Mouse (Mus musculus) heart, postnatal 0 days (tissue): ENCODE measurements around the gene Csnk2b. TPM values are rescaled to one million over a fixed set of nuclear protein-coding genes. Genes with fewer than 3 reads are reported as not detected.

Experiments used
- ATAC-seq: fragments of 200-750 bp; cut with Nextera tagmentation; 2 replicates; pipeline ENCODE4 v1.8.0; 2017; ENCODE audit warnings: low read depth, moderate number of reproducible peaks, moderate library complexity; ENCODE audit not compliant: insufficient read depth
- DNase-seq: peaks from one replicate; pipeline ENCODE4 v3.0.0-alpha.2; 2016; ENCODE audit warnings: low spot score
- H3K27ac ChIP-seq: fragments of 300-500 bp; sonication (generic); 2 replicates; pipeline ENCODE4 v1.5.1; 2014; ENCODE audit warnings: low read depth, mild to moderate bottlenecking
- H3K27me3 ChIP-seq: fragments of 300-500 bp; sonication (generic); 2 replicates; pipeline ENCODE4 v1.6.1; 2014; ENCODE audit warnings: low read length, mixed read lengths; ENCODE audit not compliant: control insufficient read depth, insufficient read depth
- H3K36me3 ChIP-seq: fragments of 300-500 bp; sonication (generic); replicated peaks from 2 replicates; pipeline ENCODE4 v1.6.1; 2014; ENCODE audit warnings: low read length, mixed read lengths; ENCODE audit not compliant: control insufficient read depth, insufficient read depth
- H3K4me1 ChIP-seq: fragments of 300-500 bp; sonication (generic); 2 replicates; pipeline ENCODE4 v1.6.1; 2014; ENCODE audit warnings: antibody characterized with exemption; ENCODE audit not compliant: control insufficient read depth, insufficient read depth
- H3K4me2 ChIP-seq: fragments of 300-500 bp; sonication (generic); 2 replicates; pipeline ENCODE4 v1.6.1; 2014; ENCODE audit warnings: low read depth, mild to moderate bottlenecking, low read length, moderate library complexity
- H3K4me3 ChIP-seq: fragments of 300-500 bp; sonication (generic); 2 replicates; pipeline ENCODE4 v1.5.1; 2014; ENCODE audit warnings: low read depth, low read length
- H3K9ac ChIP-seq: fragments of 300-500 bp; sonication (generic); replicated peaks from 2 replicates; pipeline ENCODE4 v1.6.1; 2014; ENCODE audit warnings: low read depth, low read length, mixed read lengths
- H3K9me3 ChIP-seq: fragments of 300-500 bp; sonication (generic); replicated peaks from 2 replicates; pipeline ENCODE4 v1.6.1; 2016; ENCODE audit warnings: low read length; ENCODE audit not compliant: control insufficient read depth
- CTCF ChIP-seq: IDR thresholded peaks from 2 replicates; pipeline ENCODE4 v1.5.1; 2016; ENCODE audit warnings: antibody characterized with exemption, control low read depth, low read depth
- EP300 ChIP-seq: IDR thresholded peaks from 2 replicates; pipeline ENCODE4 v1.6.1; 2016; ENCODE audit warnings: antibody characterized with exemption, low read depth
- WGBS: fragments of 180-500 bp; shearing (Covaris S2); extraction: QIAGEN DNeasy Blood & Tissue Kit; methylation state at CpG from one replicate; pipeline ENCODE4 v1.1.7; 2014; 5-methylcytosine and 5-hydroxymethylcytosine counted together
- polyA plus RNA-seq: library from polyadenylated mRNA; unstranded; fragments of >200 nt; fragmentation: Nextera tagmentation; extraction: Ambion mirVana; gene quantifications from 2 replicates; pipeline ENCODE4 v1.2.1, GENCODE M21; 2015
- total RNA-seq: library from RNA; depleted of rRNA; stranded (reverse); fragments of >200 nt; gene quantifications from 2 replicates; pipeline ENCODE4 v1.2.3, GENCODE M21; 2014; ENCODE audit warnings: low replicate concordance

Gene Csnk2b
- total and polyA plus RNA-seq, 2 experiments from 2014 or later = 232 to 244 TPM

DNA sequence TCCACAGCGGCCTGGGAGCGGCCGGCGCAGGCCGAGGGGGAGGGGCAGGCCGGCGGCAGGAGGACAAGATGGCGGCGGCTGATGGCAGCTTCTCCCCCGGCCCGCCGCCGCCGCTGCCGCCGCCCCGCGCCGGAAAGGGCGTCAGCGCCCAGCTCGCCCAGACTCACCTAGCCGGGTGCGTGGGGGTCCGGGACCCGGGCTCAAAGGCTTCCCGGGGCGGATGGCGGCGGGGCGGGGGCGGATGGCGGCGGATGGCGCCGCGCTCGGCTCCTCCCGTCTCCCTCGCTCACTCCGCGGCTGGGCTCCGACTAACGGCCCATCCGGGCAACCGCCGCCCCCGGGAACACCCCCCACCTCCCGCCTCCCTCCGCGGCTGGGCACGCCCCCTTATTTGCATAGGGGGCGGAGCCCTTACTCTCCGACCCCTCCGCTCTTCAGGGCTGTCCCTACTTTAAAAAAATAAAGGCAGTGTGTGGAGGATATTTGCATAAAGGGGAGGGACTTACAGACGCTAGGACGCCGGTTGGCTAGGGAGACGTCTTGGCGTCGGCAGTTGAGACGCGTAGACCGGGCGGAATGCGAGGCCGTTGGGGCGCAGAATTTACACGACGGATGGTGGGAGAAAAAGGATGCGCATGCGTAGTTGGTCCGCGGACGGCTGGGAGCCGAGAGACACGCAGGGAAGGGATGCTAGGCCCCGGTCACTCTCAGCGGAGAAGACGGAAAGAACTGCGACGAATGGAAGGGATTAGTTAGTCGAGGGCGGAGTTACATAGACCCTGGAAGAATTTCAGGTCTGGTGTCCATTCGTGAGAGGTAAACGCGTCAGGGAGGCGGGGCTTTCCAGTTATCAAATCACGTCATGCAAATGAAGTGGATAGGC is 43.0 kb upstream of the Csnk2b start, which contains the start of gene Prrc2a:
TSS of gene Prrc2a (minus strand) at position 330 of the 883 bp plus-strand sequence.
- TF ChIP-seq EP300 (peak; percentile 55; the same call in 1 of the 2 replicates), CTCF (no peak)
- under 1% methylated on average over 43 of the region's 89 CpGs for WGBS
- peaks cover 23% of the 10 kb centered on the region for H3K4me1 ChIP-seq

GRCm38 (mm10) chr17:35164218-35164567 is 42.3 kb upstream of the Csnk2b start:
- DNase-seq (no peak), ATAC-seq (no peak)
- no peak for TF ChIP-seq CTCF
- TF ChIP-seq EP300 = no peak
- Histone ChIP-seq H3K27me3 (no peaks in the 10 kb centered on the region), H3K27ac (peak overlapping the region; percentile 99), H3K9ac (peak overlapping the region; percentile 100), H3K4me1 (peaks cover 23% of the 10 kb centered on the region), H3K4me3 (peak overlapping the region; percentile 100), H3K36me3 (peaks cover 30% of the 10 kb centered on the region), H3K4me2 (peak overlapping the region; percentile 85), H3K9me3 (no peaks in the 10 kb centered on the region)
- under 1% methylated on average over 19 of the region's 28 CpGs for WGBS

More for the DNA sequence above, 43.0 kb upstream of the Csnk2b start, which contains the start of gene Prrc2a:
- H3K9me3 ChIP-seq = no peaks in the 10 kb centered on the region
- ATAC-seq (peak; percentile 94), DNase-seq (peak; percentile 100)
- peaks cover 23% of the 10 kb centered on the region for H3K36me3 ChIP-seq
- H3K4me3 ChIP-seq = peak within 1 kb of the TSS; percentile 100
- H3K27me3 ChIP-seq = no peaks in the 10 kb centered on the region
- H3K27ac ChIP-seq = peak within 1 kb of the TSS; percentile 99
- peak within 1 kb of the TSS; percentile 85 for H3K4me2 ChIP-seq
- peak within 1 kb of the TSS; percentile 100 for H3K9ac ChIP-seq

- Histone ChIP-seq H3K9ac (peak overlapping the region; percentile 100), H3K4me2 (peak overlapping the region; percentile 85), H3K27me3 (no peaks in the 10 kb centered on the region), H3K4me3 (peak overlapping the region; percentile 100), H3K4me1 (peaks cover 23% of the 10 kb centered on the region), H3K36me3 (peaks cover 36% of the 10 kb centered on the region), H3K27ac (peak overlapping the region; percentile 99), H3K9me3 (no peaks in the 10 kb centered on the region)
- WGBS = 4% methylated on average over 8 of the region's 8 CpGs
- no peak for TF ChIP-seq CTCF
- TF ChIP-seq EP300 = no peak
- no peak for ATAC-seq
- DNase-seq = peak; percentile 42
Measured at GRCm38 (mm10) chr17:35163326-35164081, 41.7 kb upstream of the Csnk2b start.

DNA sequence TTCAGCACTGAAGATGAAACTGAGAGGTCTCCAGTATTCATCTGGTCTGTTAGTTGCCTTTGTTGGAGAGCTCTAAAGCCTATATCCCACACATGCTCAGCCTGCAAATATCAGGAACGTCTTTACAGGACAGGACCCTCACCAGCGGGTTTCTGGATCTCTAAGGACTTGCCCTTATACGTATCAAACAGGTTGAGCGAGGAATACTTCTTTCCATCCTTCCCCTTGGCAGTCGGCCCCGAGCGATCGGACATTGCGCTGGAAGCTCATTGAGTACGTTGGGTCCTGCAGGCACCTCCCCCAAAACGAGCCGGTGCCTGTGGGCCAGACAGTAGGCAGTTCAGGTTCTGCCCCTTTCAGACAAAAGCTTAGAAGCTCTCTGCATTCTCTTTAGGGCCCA is 40.9 kb upstream of the Csnk2b start:
- Histone ChIP-seq H3K9ac (peak overlapping the region; percentile 100), H3K9me3 (no peaks in the 10 kb centered on the region), H3K27ac (peak overlapping the region; percentile 18; the same call in 1 of the 2 replicates), H3K36me3 (peaks cover 44% of the 10 kb centered on the region), H3K27me3 (no peaks in the 10 kb centered on the region), H3K4me3 (peak overlapping the region; percentile 100), H3K4me1 (peaks cover 23% of the 10 kb centered on the region), H3K4me2 (peak overlapping the region; percentile 85)
- no peak for DNase-seq
- TF ChIP-seq EP300 (no peak), CTCF (no peak)
- ATAC-seq = no peak
- WGBS = 10% methylated on average over 12 of the region's 12 CpGs

DNA sequence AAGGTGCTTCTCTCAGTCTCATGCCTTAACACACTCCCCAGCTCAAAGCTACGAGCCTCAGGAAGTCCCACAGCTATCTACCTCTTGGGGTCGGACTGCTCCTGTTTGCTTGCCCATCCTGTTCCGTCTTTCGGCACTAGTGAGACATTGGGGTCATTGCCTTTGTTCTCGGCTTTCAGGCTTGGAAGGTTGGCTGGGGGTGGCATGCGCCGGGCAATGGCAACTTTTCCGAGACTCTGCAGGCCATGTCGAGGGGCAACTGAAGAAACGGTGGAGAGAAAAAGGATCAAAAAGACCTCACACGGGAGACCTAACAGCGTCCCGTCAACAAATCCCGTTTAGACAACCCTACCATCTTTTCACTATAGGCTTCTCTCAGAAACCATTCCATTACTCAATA is 40.3 kb upstream of the Csnk2b start:
- peaks cover 23% of the 10 kb centered on the region for H3K4me1 ChIP-seq
- H3K36me3 ChIP-seq = peaks cover 50% of the 10 kb centered on the region
- no peaks in the 10 kb centered on the region for H3K27me3 ChIP-seq
- no peak overlapping the region for H3K27ac ChIP-seq
- 61% methylated on average over 14 of the region's 14 CpGs for WGBS
- no peak for TF ChIP-seq CTCF
- TF ChIP-seq EP300 = no peak
- H3K9ac ChIP-seq = peak overlapping the region; percentile 100
- no peaks in the 10 kb centered on the region for H3K9me3 ChIP-seq
- no peak for ATAC-seq
- peak overlapping the region; percentile 85 for H3K4me2 ChIP-seq
- H3K4me3 ChIP-seq = no peak overlapping the region
- no peak for DNase-seq
